Mouse (Mus musculus) embryonic facial prominence, embryonic 12.5 days (tissue): ENCODE data around the gene Nudt21. TPM values are rescaled to one million over a fixed set of nuclear protein-coding genes. Genes with fewer than 3 reads are reported as not detected.
"Not testable (repeated sequence)": the region's sequence is repeated elsewhere in the genome, so short reads cannot be mapped to it uniquely, and the experiment has no call there.

ENCODE experiments used
- ATAC-seq: fragments of 200-750 bp; cut with Nextera tagmentation; 2 replicates; pipeline ENCODE4 v1.8.0; 2017; ENCODE audit not compliant: insufficient number of reproducible peaks, insufficient read depth, low FRiP score, low TSS enrichment
- H3K27ac ChIP-seq: fragments of 300-500 bp; sonication (generic); 2 replicates; pipeline ENCODE4 v1.5.1; 2016; ENCODE audit warnings: mild to moderate bottlenecking
- H3K27me3 ChIP-seq: fragments of 300-500 bp; sonication (generic); 2 replicates; pipeline ENCODE4 v1.6.1; 2016; ENCODE audit warnings: mild to moderate bottlenecking, moderate library complexity
- H3K36me3 ChIP-seq: fragments of 300-500 bp; sonication (generic); 2 replicates; pipeline ENCODE4 v1.6.1; 2016; ENCODE audit warnings: mild to moderate bottlenecking
- H3K4me1 ChIP-seq: fragments of 300-500 bp; sonication (generic); 2 replicates; pipeline ENCODE4 v1.6.1; 2016
- H3K4me2 ChIP-seq: fragments of 300-500 bp; sonication (generic); replicated peaks from 2 replicates; pipeline ENCODE4 v1.6.1; 2016; ENCODE audit warnings: mild to moderate bottlenecking, moderate library complexity
- H3K4me3 ChIP-seq: fragments of 300-500 bp; sonication (generic); 2 replicates; pipeline ENCODE4 v1.5.1; 2016; ENCODE audit warnings: mild to moderate bottlenecking
- H3K9ac ChIP-seq: fragments of 300-500 bp; sonication (generic); 2 replicates; pipeline ENCODE4 v1.6.1; 2016; ENCODE audit warnings: mild to moderate bottlenecking, moderate library complexity
- H3K9me3 ChIP-seq: fragments of 300-500 bp; sonication (generic); 2 replicates; pipeline ENCODE4 v1.6.1; 2016; ENCODE audit warnings: mild to moderate bottlenecking, moderate library complexity
- WGBS: fragments of 180-500 bp; shearing (Covaris S2); methylation state at CpG from one replicate; pipeline ENCODE4 v1.1.7; 2016; 5-methylcytosine and 5-hydroxymethylcytosine counted together
- polyA plus RNA-seq: library from polyadenylated mRNA; unstranded; fragments of >200 nt; fragmentation: Nextera tagmentation; extraction: Ambion mirVana; gene quantifications from 2 replicates; pipeline ENCODE4 v1.2.1, GENCODE M21; 2016

The Nudt21 gene
- polyA plus RNA-seq: 124 and 140 TPM in 2 replicates

DNA sequence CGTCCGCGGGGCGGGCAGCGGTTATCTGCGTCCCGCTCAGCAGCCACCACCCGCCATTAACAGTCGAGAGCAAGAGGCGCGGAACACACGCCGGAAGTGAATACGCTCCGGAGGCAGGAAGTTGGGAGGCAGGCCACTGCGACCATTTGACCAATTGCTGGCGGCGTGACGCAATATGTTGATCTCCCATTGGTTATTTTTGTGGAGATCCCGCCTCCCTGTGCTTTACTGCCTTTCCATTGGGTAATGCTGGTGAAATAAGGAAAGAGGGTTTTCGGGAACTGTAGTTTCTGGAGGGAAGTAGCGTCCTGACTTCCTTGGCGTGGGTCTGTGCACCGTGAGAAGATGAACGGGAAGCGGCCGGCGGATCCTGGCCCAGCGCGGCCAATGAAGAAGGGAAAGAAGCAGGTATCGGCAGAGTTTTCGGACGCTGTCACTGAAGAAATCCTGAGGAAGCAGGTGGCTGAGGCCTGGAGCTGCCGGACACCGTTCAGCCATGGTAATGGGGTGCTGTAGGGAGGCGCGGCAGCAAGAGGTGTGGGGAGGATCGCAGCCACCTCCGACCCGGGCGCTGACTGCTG is at the start of gene Nudt21, which contains the start of gene Ogfod1:
Nudt21 (minus strand) TSS at position 88 of the 581 bp plus-strand sequence.
Ogfod1 (plus strand) TSS at position 255 of the 581 bp plus-strand sequence.
- Histone ChIP-seq H3K27ac (peak within 1 kb of the TSS; percentile 69), H3K36me3 (no peaks in the 10 kb centered on the region), H3K4me2 (peak within 1 kb of the TSS; percentile 85), H3K9me3 (no peaks in the 10 kb centered on the region), H3K4me1 (peaks cover 23% of the 10 kb centered on the region), H3K9ac (peak within 1 kb of the TSS; percentile 61), H3K27me3 (no peaks in the 10 kb centered on the region), H3K4me3 (peak within 1 kb of the TSS; percentile 70)
- WGBS: under 1% methylated on average over 41 of the region's 41 CpGs
- peak; percentile 98 for ATAC-seq

DNA sequence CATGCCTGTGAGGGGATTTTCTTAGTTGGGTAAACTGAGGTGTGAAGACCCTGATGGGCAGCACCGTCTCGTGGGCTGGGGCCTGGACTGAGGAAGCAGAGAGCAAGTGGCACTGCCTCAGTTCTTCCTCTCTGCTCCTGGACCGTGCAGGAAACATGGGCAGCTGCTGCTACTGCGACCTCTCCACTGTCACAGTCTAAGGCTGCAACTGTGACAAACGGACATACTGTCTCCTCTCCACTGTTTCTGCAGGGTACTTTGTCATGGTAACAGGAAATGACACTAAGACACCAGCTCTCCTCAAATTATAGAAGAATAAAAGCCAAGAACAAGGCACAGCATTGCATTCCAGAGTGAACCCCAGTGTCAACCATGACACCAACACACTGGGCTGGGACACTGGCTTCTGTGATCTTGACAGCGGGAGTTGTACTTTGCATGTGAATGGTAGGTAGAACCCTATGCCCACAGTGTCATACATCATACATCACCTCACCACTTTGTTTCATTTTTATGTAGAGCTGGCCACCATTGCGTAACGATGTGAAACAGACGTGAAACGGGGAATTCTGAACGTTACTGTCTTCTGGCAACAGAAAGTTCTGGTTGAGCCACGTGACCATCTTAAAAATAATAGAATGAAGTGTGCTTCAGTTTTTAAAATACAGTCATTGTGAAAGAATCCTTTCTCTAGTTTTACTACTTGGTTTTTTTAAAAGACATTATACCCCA is 39.8 kb upstream of the Nudt21 start:
- Histone ChIP-seq H3K9ac (no peak overlapping the region), H3K27me3 (no peaks in the 10 kb centered on the region), H3K9me3 (no peaks in the 10 kb centered on the region), H3K4me2 (no peak overlapping the region), H3K4me1 (no peaks in the 10 kb centered on the region), H3K4me3 (no peak overlapping the region), H3K27ac (no peak overlapping the region), H3K36me3 (no peaks in the 10 kb centered on the region)
- WGBS: 87% methylated on average over 12 of the region's 12 CpGs
- ATAC-seq: no peak

- Histone ChIP-seq H3K4me1 (no peaks in the 10 kb centered on the region), H3K9me3 (no peaks in the 10 kb centered on the region), H3K27me3 (no peaks in the 10 kb centered on the region), H3K27ac (no peak overlapping the region), H3K4me2 (no peak overlapping the region), H3K4me3 (no peak overlapping the region), H3K9ac (no peak overlapping the region), H3K36me3 (peaks cover 19% of the 10 kb centered on the region)
- ATAC-seq: no peak
- WGBS: 93% methylated on average over 7 of the region's 7 CpGs
These were observed 32.0 kb upstream of the Nudt21 start for GRCm38 (mm10) chr8:94068793-94069192.

- no peak overlapping the region for H3K4me3 ChIP-seq
- WGBS: 77% methylated on average over 11 of the region's 11 CpGs
- H3K9me3 ChIP-seq: no peaks in the 10 kb centered on the region
- H3K27me3 ChIP-seq: no peaks in the 10 kb centered on the region
- H3K4me1 ChIP-seq: no peaks in the 10 kb centered on the region
- H3K4me2 ChIP-seq: no peak overlapping the region
- no peak overlapping the region for H3K9ac ChIP-seq
- ATAC-seq: peak; percentile 77
- H3K27ac ChIP-seq: no peak overlapping the region
- H3K36me3 ChIP-seq: peaks cover 32% of the 10 kb centered on the region
These were observed 29.5 kb upstream of the Nudt21 start for GRCm38 (mm10) chr8:94066121-94066863.

GRCm38 (mm10) chr8:94057157-94057854 is 20.5 kb upstream of the Nudt21 start:
- H3K4me2 ChIP-seq: no peak overlapping the region
- WGBS: 61% methylated on average over 6 of the region's 6 CpGs
- H3K27me3 ChIP-seq: no peaks in the 10 kb centered on the region
- H3K9me3 ChIP-seq: no peaks in the 10 kb centered on the region
- ATAC-seq: no peak
- H3K36me3 ChIP-seq: peaks cover 18% of the 10 kb centered on the region; the same call in 1 of the 2 replicates
- no peaks in the 10 kb centered on the region for H3K4me1 ChIP-seq
- no peak overlapping the region for H3K9ac ChIP-seq
- H3K4me3 ChIP-seq: no peak overlapping the region
- no peak overlapping the region for H3K27ac ChIP-seq

DNA sequence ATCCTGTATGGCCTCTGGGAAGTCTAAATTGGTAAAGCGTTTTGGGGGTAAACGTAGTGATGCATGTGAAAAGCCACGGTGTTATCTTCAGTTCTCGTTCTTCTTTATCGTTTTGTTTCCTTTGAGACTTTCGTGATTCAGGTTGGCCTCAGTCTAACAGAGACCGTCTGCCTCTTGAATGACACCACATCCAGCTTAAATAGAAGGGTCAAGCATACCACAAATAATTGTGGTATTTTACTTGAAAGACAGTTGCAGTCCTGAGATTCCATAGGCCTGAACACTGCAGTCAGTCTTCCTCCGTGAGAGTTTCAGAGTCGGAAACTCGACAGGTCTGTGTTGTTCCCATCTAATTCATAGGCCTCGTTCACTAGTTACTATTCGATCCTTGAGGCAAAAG is 15.9 kb upstream of the Nudt21 start:
- Histone ChIP-seq H3K4me1 (no peaks in the 10 kb centered on the region), H3K27me3 (no peaks in the 10 kb centered on the region), H3K27ac (no peak overlapping the region), H3K9ac (no peak overlapping the region), H3K36me3 (peaks cover 3% of the 10 kb centered on the region; the same call in 1 of the 2 replicates), H3K4me2 (no peak overlapping the region), H3K9me3 (no peaks in the 10 kb centered on the region), H3K4me3 (no peak overlapping the region)
- 83% methylated on average over 12 of the region's 12 CpGs for WGBS
- ATAC-seq: no peak

- Histone ChIP-seq H3K4me1 (no peaks in the 10 kb centered on the region), H3K4me2 (no peak overlapping the region), H3K36me3 (peaks cover 3% of the 10 kb centered on the region; the same call in 1 of the 2 replicates), H3K27me3 (no peaks in the 10 kb centered on the region), H3K27ac (no peak overlapping the region), H3K4me3 (no peak overlapping the region), H3K9ac (no peak overlapping the region), H3K9me3 (no peaks in the 10 kb centered on the region)
- 81% methylated on average over 2 of the region's 2 CpGs for WGBS
- no peak for ATAC-seq
These were observed 11.0 kb upstream of the Nudt21 start for GRCm38 (mm10) chr8:94047845-94048244.

GRCm38 (mm10) chr8:94037806-94038205 is 975 bp upstream of the Nudt21 start:
- WGBS: 9% methylated on average over 15 of the region's 15 CpGs
- peak overlapping the region; percentile 61 for H3K9ac ChIP-seq

GRCm38 (mm10) chr8:94036541-94036940 is 290 bp downstream of the Nudt21 start:
- H3K27me3 ChIP-seq, H3K36me3 ChIP-seq, H3K9me3 ChIP-seq: not testable (repeated sequence)
- peak; percentile 91 for ATAC-seq
- H3K4me2 ChIP-seq: peak overlapping the region; percentile 85
- under 1% methylated on average over 25 of the region's 32 CpGs for WGBS
- peak overlapping the region; percentile 69 for H3K27ac ChIP-seq
- peak overlapping the region; percentile 60 for H3K9ac ChIP-seq
- peak overlapping the region; percentile 70 for H3K4me3 ChIP-seq
- peaks cover 23% of the 10 kb centered on the region for H3K4me1 ChIP-seq

More at GRCm38 (mm10) chr8:94037806-94038205, 975 bp upstream of the Nudt21 start:
- peaks cover 23% of the 10 kb centered on the region for H3K4me1 ChIP-seq
- no peaks in the 10 kb centered on the region for H3K9me3 ChIP-seq
- peak overlapping the region; percentile 79 for H3K4me2 ChIP-seq
- no peaks in the 10 kb centered on the region for H3K27me3 ChIP-seq
- no peak for ATAC-seq
- peak overlapping the region; percentile 70 for H3K4me3 ChIP-seq
- H3K36me3 ChIP-seq: no peaks in the 10 kb centered on the region
- no peak overlapping the region for H3K27ac ChIP-seq

DNA sequence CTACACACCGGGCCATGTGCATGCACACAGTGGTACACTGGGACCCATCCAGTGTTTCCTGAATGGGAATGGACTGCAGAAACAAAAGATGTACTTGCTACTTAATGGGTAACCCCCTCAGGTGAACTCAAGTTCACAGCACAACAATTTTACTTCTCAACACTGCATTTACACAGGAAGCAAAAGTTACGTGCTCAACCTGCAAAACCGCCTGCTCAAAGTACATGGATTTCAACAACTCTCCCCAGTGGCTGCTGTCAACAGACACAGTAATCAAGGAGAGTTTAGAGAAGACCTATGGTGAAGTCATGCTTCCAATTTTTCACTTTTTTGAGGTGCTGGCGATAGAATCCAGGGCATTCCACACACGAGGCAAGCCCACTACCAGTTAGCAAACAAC is 1.6 kb downstream of the Nudt21 start:
- no peak overlapping the region for H3K27ac ChIP-seq
- ATAC-seq: no peak
- H3K4me1 ChIP-seq: peaks cover 23% of the 10 kb centered on the region
- WGBS: 60% methylated on average over 5 of the region's 5 CpGs
- H3K4me2 ChIP-seq: peak overlapping the region; percentile 85
- H3K36me3 ChIP-seq: peaks cover 5% of the 10 kb centered on the region
- H3K9me3 ChIP-seq: no peaks in the 10 kb centered on the region
- H3K27me3 ChIP-seq: no peaks in the 10 kb centered on the region
- H3K4me3 ChIP-seq: peak overlapping the region; percentile 18
- peak overlapping the region; percentile 30; the same call in 1 of the 2 replicates for H3K9ac ChIP-seq

DNA sequence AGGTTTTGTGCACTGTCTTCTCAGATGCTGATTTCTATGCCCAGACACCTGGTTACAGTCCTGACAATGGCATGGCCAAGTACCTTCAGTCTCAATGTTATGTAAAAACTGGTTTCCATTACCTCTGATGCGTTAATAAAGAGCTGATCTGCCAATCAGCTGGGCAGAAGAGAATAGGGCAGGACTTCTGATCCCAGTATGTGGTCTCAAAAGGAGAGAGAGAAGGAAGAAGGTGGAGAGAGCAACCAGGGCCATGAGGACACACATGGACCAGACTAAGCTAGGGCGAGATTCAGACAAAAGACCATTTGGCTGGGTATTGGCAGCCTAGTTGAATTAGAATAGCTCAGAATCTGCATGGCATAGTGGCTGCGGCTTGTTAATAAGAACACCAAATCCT is 3.2 kb downstream of the Nudt21 start:
- peaks cover 23% of the 10 kb centered on the region for H3K4me1 ChIP-seq

More for the DNA sequence above, 3.2 kb downstream of the Nudt21 start:
- 77% methylated on average over 3 of the region's 3 CpGs for WGBS
- no peak for ATAC-seq
- Histone ChIP-seq H3K36me3 (peaks cover 21% of the 10 kb centered on the region), H3K27ac (no peak overlapping the region), H3K4me2 (no peak overlapping the region), H3K9me3 (no peaks in the 10 kb centered on the region), H3K4me3 (no peak overlapping the region), H3K27me3 (no peaks in the 10 kb centered on the region), H3K9ac (no peak overlapping the region)
